Mouse (Mus musculus) embryo, embryonic 11 days (tissue): ENCODE measurements around the gene Zfc3h1.

Experiments used
- DNase-seq: peaks from one replicate; pipeline ENCODE4 v3.0.0-alpha.2; 2015

Zfc3h1 gene

DNA sequence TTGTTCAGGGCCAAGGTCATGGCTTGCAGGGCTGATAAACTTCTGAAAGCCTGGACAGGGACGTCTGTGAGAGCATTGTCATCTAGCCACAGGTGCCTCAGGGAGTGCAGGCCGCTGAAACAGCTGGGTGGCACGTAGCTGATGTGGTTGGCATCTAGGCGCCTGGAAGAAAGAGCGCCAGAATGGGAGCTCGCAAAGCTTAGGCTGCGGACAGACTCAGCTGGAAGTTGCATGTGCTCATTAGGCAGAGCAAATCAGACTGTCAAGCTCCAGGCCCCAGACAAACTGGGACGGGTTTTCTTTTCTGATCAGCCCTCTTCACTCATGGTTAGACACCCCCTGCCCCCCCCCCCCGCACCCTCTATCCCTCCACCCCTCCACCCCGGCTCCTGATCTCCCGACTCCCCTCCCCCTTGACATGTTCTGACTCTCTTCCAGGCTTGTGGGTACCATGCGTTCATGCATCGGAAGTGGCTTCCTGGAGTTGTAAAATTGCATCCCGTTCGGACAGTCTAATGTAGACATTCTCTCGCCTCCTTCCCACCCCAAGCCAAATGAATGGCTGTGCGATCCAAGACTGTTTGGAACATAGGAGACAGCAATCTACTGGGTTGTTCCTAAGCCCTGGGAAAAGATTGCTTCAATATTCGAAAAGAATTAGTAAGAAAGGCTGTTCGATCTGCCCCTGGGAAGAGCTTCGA lies 93.8 kb downstream of the Zfc3h1 start:
- peak; percentile 46 for DNase-seq
